Mouse (Mus musculus) kidney, postnatal 36 days (tissue): Measurements from ENCODE around the gene Srrd.
"Not testable (repeated sequence)": the region's sequence is repeated elsewhere in the genome, so short reads cannot be mapped to it uniquely, and the experiment has no call there.

Source experiments
- DNase-seq, 2 experiments: peaks; one replicate each; pipeline ENCODE4 v3.0.0; 2021 to 2022; ENCODE audit warnings: mixed read lengths in 2 of 2

Gene Srrd

DNA sequence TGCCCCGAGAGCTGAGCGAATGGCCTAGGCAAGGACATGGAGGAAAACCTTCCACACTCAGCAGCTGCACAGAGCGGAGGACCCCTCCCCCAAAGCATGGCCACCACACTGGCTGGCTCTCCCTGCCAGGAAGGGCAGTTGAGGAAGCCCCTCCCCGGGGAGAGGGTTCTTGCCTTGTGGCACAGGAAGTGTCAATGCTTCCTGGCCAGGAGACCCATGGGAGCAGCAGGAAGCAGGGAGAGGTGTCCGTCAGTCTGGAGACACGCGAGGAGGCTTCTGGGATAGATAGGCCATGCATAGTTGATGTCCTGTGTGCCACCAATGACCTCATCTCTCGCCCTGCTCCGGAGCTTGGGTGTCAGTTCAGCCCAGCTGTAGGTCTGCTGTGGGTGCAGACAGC is 13.5 kb upstream of the Srrd start:
- DNase-seq = peak; percentile 41

DNA sequence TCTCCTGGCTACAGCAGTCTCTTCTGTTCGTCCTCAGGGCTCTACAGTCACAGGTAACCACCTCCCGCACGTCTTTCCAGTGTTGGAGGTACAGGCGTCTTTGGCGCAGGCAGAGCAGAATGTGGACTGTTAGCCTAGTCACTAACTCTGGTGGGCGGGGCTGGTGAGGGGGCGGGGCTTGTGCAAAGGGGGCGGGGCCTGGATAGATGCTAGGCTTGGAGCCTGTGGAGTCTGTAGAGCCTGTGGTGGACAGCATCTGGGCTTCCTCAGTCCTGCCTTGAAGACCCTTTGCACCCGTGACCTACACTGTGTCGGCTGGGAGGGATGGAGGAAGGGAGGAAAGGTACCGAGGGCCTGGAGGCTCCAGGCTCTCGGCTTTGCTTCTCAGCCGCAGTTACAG is 13.1 kb upstream of the Srrd start, which contains the start of gene Gm6583:
Gm6583 (minus strand) TSS at position 124 of the 400 bp plus-strand sequence.
- DNase-seq = no peak

DNA sequence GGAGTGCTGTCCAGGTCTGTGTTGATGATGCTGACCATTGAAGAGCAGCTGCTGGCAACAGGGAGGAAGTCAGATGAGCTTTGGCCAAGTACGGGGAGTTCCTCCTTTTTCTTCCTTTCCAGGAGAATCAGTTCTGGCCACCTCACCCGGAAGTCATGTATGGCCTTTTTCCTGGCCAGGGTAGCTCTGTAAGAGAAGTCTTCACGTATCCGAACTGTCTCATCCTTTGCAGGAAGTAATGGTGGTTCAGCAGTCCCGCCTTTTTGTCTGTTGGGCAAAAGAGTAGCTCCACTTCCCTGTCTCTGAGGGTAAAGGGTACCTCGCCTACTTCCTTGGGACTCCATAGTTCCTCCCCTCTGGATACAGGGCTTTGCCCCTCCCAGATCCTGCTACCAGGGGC is 12.7 kb upstream of the Srrd start:
- DNase-seq = peak in 1 of 2 experiments; percentile 13

DNA sequence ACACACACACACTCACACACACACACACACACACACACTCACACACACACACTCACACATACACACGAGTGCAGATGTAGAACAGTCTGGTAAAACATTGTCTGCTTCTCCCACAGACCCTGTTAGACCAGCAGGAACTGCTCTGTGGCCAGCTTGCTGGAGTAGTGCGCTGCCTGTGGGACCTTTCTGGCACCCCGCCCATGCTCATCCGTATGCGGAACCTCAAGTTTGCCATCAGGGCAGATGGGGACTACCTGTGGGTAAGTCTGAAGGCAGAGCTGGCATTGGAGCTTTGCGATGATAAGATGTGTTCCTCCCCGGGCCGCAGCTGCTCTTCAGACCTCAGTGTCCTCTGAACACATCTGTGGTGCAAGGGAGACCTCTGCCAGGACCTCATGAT is 6.3 kb upstream of the Srrd start:
- no peak for DNase-seq

DNA sequence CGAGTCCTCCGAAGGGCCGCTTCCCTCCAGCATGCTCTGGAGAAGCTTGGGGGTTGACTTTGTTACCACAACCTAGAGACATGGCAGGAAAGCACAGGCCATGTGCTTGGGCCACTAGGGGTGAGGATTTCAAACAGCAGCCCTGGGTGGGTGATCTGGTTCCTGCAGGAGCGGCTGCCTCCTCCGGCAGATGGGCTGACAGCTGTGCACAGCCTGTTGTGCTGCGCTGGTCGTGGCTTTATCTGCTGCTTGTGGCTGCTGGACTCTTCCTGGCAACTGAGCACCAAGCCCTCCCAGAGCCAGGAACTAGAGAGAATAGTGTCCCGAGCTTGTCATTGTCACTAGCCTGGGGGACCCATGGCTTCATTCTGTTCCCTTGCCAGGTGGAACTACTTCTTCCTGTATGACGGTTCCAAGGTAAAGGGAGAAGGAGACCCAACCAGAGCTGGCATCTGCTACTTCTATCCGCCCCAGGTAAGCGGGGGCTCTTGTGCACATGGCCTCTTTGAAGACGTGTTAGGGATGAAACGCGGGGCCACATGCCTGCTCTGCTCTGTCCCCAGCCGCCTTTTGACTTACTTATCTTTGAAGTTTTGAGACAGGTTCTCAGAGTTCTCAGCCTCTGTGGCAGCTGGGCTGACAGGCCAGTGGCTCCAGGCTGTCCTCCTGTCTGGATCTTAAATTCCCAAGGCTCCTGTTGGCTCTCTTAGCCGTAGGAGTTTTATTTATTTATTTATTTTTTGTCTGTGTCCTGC is 3.5 kb upstream of the Srrd start:
- no peak for DNase-seq

DNA sequence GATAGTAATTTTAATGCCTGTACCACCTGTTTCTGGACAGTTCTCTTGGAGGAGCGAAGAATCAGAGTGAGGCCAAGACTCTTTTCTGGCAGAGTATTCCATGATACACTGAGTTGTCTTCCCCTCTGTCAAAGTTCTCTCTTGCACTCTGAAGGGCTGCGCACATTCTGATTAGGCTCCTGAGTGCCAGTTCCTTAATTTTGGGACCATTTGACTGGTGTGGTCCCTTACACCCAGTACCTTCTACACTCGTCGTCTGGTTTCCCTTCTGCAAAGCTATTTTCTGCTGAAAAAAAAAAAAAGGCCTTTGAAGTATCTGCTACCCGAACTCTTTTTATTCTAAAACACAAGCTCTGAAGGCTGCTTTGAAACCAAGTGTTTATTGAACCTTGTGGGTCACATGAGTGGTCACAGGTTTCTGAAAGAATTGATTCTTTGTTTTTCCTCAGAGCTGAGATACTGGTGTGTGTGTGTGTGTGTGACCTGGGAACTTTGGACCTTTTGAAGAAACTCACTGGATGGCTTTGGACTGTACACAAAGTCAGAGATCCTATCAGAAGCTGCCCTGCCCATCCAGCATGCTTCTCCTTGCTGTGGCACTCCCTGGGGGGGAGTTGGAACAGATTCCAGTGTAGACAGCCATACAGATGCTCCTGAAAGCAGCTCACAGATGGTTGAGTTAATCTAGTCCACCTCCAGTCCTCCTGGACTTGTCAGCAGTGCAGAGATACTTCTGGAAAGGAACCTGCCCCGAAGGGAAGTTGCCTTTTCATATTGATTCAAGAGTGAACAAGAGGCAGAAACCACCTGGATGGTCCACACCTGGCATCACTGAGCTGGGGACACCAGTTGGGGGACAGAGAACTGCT is 1.5 kb upstream of the Srrd start:
- DNase-seq = peak; percentile 55 to 59

DNA sequence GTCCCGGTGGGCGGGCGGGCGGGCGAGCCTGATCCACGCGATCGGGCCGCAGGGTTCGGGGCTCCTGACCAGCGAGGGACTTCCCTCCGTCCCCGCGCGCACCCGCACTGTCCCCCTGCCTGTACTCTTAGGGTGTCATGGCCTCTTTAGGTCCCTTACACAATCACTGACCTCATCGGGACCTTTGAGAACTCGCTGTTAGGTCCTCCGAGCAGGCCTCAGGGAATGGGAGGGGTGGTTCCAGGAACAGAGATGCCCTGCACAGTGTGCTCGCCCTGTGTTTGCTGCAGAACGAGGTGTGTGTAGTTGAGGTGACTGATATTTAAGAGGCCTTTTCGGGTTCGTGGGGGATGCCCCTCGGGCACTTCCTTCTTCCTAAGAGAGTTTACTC is 360 bp upstream of the Srrd start:
- peak in 1 of 2 experiments; percentile 27 for DNase-seq

DNA sequence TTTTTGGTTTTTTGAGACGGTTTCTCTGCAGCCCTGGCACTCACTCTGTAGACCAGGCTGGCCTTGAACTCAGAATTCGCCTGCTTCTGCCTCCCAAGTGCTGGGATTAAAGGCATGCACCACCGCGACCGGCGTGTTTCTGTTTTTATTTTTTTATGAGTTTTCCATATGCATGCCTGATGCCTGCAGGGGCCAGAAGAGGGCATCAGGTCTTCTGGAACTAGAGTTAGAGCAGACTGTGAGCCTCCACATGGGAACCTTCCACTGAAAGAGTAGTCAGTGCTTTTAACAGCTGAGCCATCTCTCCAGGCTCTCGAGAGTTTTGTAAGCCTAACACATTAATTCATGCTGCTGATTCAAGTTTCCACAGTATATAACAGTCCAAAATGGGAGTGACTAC is 3.6 kb downstream of the Srrd start:
- no peak for DNase-seq

DNA sequence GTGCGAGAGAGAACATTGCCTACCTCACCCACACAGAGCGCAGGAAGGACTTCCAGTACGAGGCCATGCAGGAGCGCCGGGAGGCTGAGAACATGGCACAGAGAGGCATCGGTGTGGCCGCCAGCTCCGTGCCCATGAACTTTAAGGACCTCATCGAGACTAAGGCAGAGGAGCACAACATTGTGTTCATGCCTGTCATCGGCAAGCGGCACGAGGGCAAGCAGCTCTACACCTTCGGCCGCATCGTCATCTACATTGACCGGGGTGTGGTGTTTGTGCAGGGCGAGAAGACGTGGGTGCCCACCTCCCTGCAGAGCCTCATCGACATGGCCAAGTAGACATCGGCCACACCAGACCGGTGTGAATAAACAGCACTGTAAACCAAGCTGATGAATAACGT is 5.8 kb downstream of the Srrd start:
- no peak for DNase-seq

DNA sequence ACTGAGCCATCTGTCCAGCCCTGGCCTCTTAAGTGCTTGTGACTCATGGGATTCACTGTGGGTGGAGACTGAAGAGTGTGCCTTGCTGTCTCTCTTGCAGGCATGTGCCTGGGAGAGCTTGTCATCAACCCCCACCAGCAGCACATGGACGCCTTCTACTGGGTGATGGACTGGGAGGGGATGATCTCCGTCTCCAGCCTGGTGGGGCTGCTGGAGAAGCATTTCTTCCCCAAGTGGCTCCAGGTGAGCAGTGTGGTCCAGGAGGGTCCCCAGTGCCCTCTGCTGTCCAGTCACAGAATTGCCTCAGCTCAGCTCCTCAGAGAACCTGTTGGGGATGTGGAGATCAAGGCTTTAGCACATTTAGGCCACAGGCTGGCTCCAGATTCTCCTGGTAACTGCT is 7.4 kb downstream of the Srrd start:
- peak; percentile 43 to 82 for DNase-seq

DNA sequence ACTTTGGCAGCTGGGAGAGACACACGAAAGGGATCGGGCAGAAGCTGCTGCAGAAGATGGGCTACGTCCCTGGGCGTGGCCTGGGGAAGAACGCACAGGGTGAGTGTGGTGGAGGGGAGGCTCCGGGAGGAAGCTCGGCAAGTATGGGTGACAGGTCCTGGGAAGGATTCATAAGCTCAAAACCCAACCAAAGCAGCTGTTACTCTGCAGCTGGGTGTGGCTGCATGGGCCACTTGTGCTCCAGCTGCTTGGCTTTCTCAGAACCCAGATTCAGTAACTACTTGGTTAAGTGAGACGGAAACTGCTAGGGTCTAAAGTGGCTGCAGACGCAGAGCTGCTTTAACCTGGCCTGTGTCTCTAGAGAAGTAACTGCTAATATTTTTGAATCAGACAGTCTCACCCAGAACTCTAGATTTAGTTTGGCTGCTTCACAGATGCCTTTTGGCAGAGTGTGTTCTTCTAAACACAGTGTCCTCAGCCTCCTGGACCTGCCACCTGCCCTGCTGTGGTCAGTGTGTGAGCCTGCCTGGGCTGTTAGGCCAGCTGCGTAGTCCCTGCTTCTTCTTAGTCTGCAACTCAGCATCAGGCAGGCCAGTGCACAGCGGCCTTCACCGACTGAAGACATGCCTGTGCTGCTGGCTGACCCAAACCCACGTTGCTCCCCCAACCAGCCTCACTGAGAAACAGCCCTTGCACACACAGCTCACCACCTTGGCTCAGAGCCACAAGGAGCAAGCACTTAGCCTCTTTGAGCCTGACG is 12.9 kb downstream of the Srrd start:
- no peak for DNase-seq

DNA sequence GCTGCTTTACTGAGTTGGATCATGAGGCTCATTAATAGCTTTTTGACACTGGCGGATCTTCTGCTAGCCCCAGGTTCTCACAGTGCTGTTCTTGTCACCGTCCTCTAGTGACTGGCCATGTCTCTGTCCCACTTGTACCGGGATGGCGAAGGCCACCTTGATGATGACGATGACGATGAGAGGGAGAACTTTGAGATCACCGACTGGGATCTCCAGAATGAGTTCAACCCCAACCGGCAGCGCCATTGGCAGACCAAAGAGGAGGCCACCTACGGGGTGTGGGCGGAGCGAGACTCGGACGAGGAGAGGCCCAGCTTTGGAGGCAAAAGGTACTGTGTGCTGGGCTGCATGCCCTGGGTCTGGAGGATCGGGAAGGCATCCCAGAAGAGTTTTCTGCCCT is 15.0 kb downstream of the Srrd start:
- DNase-seq = no peak

DNA sequence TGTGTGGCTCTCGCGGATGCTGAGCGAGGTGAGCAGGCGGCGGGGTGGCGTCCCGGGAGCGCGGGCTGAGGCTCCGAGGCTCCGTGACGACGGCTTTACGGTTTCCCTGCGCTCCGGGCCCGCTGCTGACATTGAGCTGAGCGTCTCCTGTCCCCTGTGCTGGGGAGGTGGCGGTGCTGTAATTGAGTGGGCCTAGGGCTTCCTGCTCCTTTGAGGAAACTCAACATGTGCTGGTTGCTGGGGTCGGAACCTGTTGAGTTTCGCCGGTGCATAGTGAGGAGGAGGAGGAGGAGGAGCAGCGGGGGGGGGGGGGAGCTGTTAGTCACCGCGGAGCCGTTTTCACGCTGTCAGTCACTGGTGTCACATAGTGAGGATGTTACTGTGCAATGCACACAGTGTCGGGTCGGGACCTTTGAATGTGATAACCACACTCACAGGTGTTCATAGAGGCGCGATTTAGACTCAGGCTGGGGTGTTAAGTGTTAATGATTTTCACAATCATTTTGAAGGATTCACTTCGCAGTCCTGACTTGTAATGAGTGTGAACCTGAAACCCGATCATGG is 16.3 kb downstream of the Srrd start:
- no peak for DNase-seq

DNA sequence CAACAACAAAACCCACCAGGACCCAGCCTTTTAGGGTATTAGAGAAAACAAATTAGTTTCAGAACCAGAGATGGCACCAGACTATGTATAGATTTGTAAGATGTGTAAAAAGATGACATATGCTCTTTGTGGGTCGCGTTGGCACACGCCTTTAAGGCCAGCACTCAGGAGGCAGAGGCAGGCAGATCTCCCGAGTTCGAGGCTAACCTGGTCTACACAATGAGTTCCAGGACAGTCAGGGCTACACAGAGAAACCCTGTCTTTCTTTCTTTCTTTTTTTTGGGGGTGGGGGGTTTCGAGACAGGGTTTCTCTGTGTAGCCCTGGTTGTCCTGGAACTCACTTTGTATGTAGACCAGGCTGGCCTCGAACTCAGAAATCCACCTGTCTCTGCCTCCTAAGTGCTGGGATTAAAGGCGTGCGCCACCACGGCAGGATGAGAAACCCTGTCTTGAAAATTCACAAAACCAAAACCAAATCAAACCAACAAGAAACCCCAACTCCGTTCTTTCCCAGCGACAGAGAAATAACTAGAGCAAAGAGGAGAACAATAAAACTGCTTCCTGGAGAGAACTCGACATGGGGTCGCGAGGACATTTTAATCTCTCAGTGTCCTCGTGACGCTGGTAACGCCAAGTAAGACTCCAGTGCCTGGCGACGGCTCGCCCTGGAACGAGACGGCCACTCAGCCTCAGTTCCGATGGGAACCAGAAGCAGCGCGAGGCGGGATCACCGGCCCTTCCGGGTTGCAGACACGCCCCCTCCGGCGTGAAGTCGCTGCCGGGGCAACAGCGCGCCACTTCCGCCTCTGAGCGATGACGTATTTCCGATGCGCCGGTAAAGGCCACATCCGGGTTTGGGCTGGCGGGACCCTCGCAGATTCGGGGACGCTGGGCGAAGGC is 17.0 kb downstream of the Srrd start, which contains the start of gene Tfip11:
Tfip11 (plus strand) TSS at position 813 of the 900 bp plus-strand sequence.
- peak; percentile 96 to 98 for DNase-seq

DNA sequence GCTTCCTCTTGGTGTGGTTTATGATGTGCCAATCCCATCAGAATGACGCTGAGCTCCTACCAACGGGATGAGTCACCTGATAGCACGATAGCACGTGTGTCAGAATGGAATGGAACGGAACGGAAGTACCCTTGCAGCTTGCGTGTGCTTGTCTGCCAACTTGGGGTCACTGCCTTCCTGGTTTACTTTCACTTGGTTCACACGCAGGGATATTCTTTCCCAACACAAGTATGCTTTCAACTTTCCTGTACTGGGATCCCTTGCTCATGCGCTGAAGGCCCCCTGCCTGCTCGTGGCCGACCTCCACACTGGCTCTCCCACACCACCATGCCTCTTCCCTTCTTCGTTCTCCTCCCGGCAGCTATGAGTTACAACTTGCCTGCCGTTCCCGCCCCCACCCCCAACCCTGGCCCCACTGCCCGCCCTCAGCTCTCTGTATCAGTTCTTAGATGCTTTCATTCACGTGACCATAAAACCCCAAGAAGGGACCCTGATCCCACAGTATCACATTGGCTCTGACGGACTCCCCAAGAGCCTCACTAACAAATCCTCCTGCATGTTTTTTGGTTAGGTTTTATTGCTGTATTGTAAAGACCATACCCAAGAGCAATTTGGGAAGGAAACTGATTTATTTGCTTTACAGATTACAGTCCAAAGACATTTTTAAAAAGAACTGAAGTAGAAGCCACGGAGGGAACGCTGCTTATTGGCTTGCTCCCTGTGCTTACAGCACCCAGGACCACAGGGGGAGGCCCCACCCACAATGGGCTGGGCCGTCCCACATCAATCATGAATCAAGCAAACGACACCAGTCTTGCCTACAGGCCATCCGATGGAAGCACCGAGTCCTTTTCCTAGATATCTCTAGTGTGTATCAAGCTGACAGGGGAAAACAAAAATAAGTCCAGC is 17.9 kb downstream of the Srrd start:
- peak; percentile 52 to 65 for DNase-seq

DNA sequence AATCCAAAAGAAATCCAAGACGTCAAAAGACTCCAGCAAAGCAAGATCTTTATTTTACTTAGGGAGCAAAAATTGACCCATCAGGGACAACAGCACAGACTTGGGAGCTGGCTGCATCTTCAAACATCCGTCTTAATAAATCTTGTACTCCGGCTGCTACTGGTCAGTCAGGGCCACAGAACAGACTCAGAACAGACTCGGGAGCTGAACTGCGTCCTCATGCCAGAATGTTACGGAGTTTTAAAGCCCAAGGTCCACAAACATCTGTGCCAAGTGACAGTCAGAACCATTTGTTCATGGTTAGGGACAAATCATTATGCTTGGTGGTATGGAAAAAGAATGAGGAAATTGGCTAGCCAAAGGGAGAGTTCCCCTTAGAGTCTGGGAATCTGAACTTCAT is 19.6 kb downstream of the Srrd start:
- no peak for DNase-seq

DNA sequence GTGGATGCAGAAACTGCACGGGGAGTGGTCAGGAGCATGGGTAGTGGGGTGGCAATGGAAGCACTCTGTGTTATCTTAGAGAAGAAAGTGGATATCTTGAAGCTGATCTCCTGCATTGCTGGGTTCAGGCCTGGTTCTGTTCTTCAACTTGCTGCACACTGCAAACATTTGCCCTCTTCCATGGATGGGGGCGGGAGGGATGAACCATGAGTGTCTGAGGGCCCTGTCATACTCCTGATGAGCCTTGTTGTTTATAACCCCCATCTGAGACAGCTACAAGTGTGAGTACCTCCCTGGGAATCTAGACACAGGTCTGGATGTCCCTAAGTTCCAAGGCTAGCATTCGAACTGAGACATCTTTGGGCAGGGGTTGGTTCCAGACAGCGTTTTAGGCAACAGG is 21.5 kb downstream of the Srrd start:
- DNase-seq = no peak

DNA sequence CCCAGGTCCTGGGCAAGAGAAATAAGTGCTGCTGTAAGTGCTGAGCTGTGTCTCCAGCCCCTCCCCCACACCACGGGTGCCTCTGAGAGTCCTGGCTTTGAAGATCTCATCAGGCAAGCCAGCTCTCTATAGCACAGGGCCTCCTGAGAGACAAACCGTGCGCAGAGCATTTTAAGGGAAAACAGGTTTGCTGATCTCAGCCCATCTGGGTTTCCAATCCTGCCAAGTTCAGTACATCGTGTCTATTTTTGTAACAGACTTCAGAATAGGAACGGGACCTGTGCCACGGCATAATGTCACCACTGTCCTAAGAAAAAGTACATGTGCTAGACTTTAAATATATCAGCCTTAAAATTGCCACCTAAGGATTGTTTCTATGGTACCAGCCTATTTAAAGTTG is 21.9 kb downstream of the Srrd start:
- DNase-seq = no peak

DNA sequence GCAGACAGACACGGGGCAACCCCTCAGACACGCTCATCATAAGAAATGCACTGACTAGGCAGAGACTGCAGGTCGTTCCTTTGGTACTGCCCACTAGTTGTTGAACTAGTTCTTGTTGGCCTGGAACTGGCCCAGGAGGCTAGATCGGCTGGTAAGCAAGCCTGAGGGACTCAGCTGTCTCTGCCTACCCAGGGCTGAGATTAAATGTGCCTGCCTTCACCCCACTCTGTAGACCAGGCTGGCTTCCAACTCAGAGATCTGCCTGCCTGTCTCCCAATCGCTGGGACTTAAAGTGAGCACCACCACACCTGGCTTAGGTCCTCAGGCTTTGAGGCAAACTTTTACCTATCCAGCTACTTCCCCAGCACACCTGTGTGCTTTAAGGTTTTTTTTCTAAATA is 22.5 kb downstream of the Srrd start:
- no peak for DNase-seq

DNA sequence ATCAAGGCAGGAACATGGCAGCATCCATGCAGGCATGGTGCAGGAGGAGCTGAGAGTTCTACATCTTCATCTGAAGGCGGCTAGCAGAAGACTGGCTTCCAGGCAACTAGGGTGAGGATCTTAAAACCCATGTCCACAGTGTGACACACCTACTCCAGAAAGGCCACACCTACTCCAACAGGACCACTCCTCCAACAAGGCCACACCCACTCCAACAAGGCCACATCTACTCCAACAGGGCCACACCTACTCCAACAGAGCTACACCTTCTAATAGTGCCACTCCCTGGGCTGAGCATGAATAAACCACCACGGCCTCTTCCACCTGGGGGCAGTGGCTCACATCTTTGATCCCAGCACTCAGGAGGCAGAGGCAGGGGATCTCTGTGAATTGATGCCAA is 23.5 kb downstream of the Srrd start:
- DNase-seq = not testable (repeated sequence)

DNA sequence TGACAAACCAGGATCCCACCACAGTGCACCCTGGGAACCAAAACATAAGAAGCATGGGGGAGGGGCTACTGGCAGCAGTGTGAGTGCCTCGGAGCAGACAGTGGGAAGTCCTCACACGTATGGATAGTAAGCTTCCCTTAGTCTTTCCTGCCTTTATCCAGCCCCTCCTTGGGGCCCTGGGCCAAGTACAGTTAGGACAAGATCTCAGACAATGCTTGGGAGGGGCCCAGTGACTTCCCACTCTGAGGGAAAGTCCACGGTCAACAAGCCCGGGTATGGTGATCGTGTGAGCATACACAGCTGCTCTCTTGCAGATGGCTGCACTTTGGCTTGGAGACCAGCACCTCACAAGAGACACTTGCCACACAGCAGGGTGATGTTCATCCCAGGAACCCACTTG is 25.5 kb downstream of the Srrd start:
- DNase-seq = peak; percentile 60 to 65
